Mouse (Mus musculus) liver, embryonic 11.5 days (tissue): ENCODE results near the gene Olfr835. TPM values are rescaled to one million over a fixed set of nuclear protein-coding genes. Genes with fewer than 3 reads are reported as not detected.

Source experiments
- ATAC-seq: fragments of 200-750 bp; cut with Nextera tagmentation; replicated peaks from 2 replicates; pipeline ENCODE4 v1.8.0; 2017; ENCODE audit warnings: moderate number of reproducible peaks, mild to moderate bottlenecking, moderate TSS enrichment, moderate library complexity; ENCODE audit not compliant: low FRiP score
- DNase-seq: peaks from one replicate; pipeline ENCODE4 v3.0.0-alpha.2; 2017; ENCODE audit warnings: low spot score
- H3K27ac ChIP-seq: fragments of 300-500 bp; sonication (generic); 2 replicates; pipeline ENCODE4 v1.5.1; 2014; ENCODE audit warnings: mild to moderate bottlenecking, low read depth, low read length, control low read depth
- H3K27me3 ChIP-seq: fragments of 300-500 bp; sonication (generic); replicated peaks from 2 replicates; pipeline ENCODE4 v1.6.1; 2014; ENCODE audit warnings: low read length, mixed read lengths; ENCODE audit not compliant: control insufficient read depth, insufficient read depth
- H3K36me3 ChIP-seq: fragments of 300-500 bp; sonication (generic); 2 replicates; pipeline ENCODE4 v1.6.1; 2014; ENCODE audit warnings: mild to moderate bottlenecking, low read length, moderate library complexity, mixed read lengths; ENCODE audit not compliant: control insufficient read depth, insufficient read depth
- H3K4me1 ChIP-seq: fragments of 300-500 bp; sonication (generic); replicated peaks from 2 replicates; pipeline ENCODE4 v1.6.1; 2014; ENCODE audit warnings: low read length, mixed read lengths; ENCODE audit not compliant: control insufficient read depth, insufficient read depth
- H3K4me2 ChIP-seq: fragments of 300-500 bp; sonication (generic); 2 replicates; pipeline ENCODE4 v1.6.1; 2014; ENCODE audit warnings: mild to moderate bottlenecking, control low read depth, moderate library complexity
- H3K4me3 ChIP-seq: fragments of 300-500 bp; sonication (generic); 2 replicates; pipeline ENCODE4 v1.5.1; 2014; ENCODE audit warnings: low read depth, low read length, control low read depth
- H3K9ac ChIP-seq: fragments of 300-500 bp; sonication (generic); 2 replicates; pipeline ENCODE4 v1.6.1; 2014; ENCODE audit warnings: low read depth, low read length, control low read depth
- H3K9me3 ChIP-seq: fragments of 300-500 bp; sonication (generic); 2 replicates; pipeline ENCODE4 v1.6.1; 2016; ENCODE audit warnings: low read length, inconsistent platforms, mixed read lengths; ENCODE audit not compliant: control insufficient read depth
- WGBS: fragments of 180-500 bp; shearing (Covaris S2); extraction: QIAGEN DNeasy Blood & Tissue Kit; methylation state at CpG from one replicate; pipeline ENCODE4 v1.1.7; 2014; 5-methylcytosine and 5-hydroxymethylcytosine counted together
- polyA plus RNA-seq: library from polyadenylated mRNA; unstranded; fragments of >200 nt; fragmentation: Nextera tagmentation; extraction: Ambion mirVana; gene quantifications from 2 replicates; pipeline ENCODE4 v1.2.1, GENCODE M21; 2014

Olfr835 gene
- polyA plus RNA-seq: not detected in 2 replicates

DNA sequence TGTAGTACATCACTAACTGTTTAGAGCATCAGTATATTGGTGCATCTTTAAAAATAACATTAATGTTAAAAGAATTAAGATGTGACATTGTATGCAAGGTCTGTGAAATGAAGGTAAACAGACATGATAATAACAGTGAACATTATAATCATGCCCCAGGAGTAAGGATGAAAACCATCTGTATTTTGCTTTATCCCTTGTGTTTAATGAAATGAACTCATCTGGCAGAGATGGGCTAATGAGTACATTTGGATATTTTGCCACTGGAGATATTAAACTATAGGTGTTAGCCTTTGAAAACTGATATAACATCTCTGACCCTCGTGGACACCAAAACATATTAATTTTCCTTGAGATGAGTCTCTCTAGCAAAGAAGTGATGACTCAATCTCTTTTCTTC is at the start of gene Olfr835:
Gene Olfr835 (plus strand): TSS at position 301 of the 400 bp plus-strand sequence.
- Histone ChIP-seq H3K27me3 (no peaks in the 10 kb centered on the region), H3K4me3 (no peak within 1 kb of the TSS), H3K4me2 (no peak within 1 kb of the TSS), H3K9ac (no peak within 1 kb of the TSS), H3K36me3 (no peaks in the 10 kb centered on the region), H3K4me1 (no peaks in the 10 kb centered on the region), H3K27ac (no peak within 1 kb of the TSS), H3K9me3 (no peaks in the 10 kb centered on the region; the same call in 1 of the 2 replicates)
- ATAC-seq: no peak
- DNase-seq: no peak
- WGBS: 53% methylated on average over 1 of the region's 1 CpGs

DNA sequence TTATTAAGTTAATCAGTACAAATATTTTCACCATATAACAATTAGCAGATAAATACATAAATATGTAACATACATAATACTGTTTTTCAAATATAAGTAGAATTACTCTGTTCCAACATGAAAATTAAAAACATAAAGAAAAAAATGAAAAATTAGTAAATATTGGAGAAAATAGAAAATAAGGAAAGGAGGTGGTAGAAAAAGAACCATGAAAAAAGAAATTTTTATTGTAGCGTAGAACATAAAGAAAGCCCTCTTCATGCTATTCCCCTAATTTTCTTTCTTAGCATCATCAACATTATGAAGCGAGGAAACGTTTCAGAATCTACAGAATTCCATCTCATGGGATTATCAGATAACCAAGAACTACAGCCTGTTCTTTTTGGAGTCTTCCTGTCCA is 44.8 kb upstream of the Olfr835 start, which contains the start of gene Olfr834:
Gene Olfr834 (plus strand): TSS at position 301 of the 400 bp plus-strand sequence.
- no peak within 1 kb of the TSS for H3K27ac ChIP-seq
- no peaks in the 10 kb centered on the region for H3K4me1 ChIP-seq
- no peaks in the 10 kb centered on the region for H3K36me3 ChIP-seq
- H3K4me3 ChIP-seq: no peak within 1 kb of the TSS
- H3K9ac ChIP-seq: no peak within 1 kb of the TSS
- ATAC-seq (no peak), DNase-seq (no peak)
- WGBS: 81% methylated on average over 3 of the region's 3 CpGs
- no peaks in the 10 kb centered on the region for H3K9me3 ChIP-seq
- H3K4me2 ChIP-seq: no peak within 1 kb of the TSS
- H3K27me3 ChIP-seq: no peaks in the 10 kb centered on the region

DNA sequence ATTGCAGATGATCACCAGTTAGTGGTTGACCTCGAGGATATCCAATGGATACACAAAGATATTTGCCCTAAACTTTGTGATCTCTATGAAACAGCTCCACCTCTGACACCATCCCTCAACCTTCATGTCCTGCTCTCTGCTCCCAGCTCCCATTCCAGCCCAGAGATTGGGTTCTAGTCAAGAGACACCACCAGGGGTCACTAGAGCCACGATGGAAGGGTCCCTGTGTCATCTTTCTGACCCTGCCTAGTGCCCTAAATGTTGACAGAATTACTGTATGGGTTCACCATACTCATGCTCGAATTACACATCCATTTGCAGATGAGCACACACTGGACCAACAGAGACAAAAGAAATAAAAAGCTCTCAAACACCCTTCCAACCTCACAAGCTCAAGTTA is 52.5 kb downstream of the Olfr835 start:
- Histone ChIP-seq H3K36me3 (no peaks in the 10 kb centered on the region), H3K27me3 (no peaks in the 10 kb centered on the region), H3K27ac (no peak overlapping the region), H3K9me3 (no peaks in the 10 kb centered on the region; the same call in 1 of the 2 replicates), H3K4me2 (no peak overlapping the region), H3K9ac (no peak overlapping the region), H3K4me1 (no peaks in the 10 kb centered on the region), H3K4me3 (no peak overlapping the region)
- 33% methylated on average over 3 of the region's 3 CpGs for WGBS
- ATAC-seq (no peak), DNase-seq (no peak)

Other genes with a start within 250 kb of the Olfr835 start
- gene Olfr828, start 213.2 kb upstream of the Olfr835 start, polyA plus RNA-seq: not detected in 2 replicates
- not detected in 2 replicates for gene Olfr829, start 177.8 kb upstream of the Olfr835 start, polyA plus RNA-seq
- not detected in 2 replicates for gene Olfr830, start 158.0 kb upstream of the Olfr835 start, polyA plus RNA-seq
- gene Olfr832, start 95.6 kb upstream of the Olfr835 start, polyA plus RNA-seq: not detected in 2 replicates
- not detected in 2 replicates for gene Olfr834, start 44.7 kb upstream of the Olfr835 start, polyA plus RNA-seq
- gene Olfr836, start 87.6 kb downstream of the Olfr835 start, polyA plus RNA-seq: not detected in 2 replicates
- gene Olfr837, start 103.6 kb downstream of the Olfr835 start, polyA plus RNA-seq: not detected in 2 replicates
- 0.01 TPM in 1 of 2 replicates, not detected in the other for gene Olfr839-ps1, start 144.6 kb downstream of the Olfr835 start, polyA plus RNA-seq
- not detected in 2 replicates for gene Olfr843, start 219.3 kb downstream of the Olfr835 start, polyA plus RNA-seq